Mouse (Mus musculus) adrenal gland, postnatal 10 days (tissue): ENCODE data around the gene Isl1. TPM values are rescaled to one million over a fixed set of nuclear protein-coding genes. Genes with fewer than 3 reads are reported as not detected.
A peak's percentile ranks its signal among the peaks of the same experiment; 100 is the strongest.

Experiments
- DNase-seq: peaks from one replicate; pipeline ENCODE4 v3.0.0; 2021; ENCODE audit warnings: mixed read lengths
- long read RNA-seq, 2 experiments: library from polyadenylated mRNA; stranded (forward); transcript quantifications; one replicate each; pipeline ENCODE4 v2.0.0; 2021
- total RNA-seq, 2 experiments: library from RNA; stranded (reverse); gene quantifications; 2 replicates each; pipeline ENCODE4 v1.2.3; 2021

The Isl1 gene
- total RNA-seq: 1 to 10 TPM; 4.1 to 6.5 TPM
- long read RNA-seq, experiment 1, transcript Isl1-201 (6 exons, 2,516 nt): major isoform, 6 of 7 reads
- long read RNA-seq, experiment 1, partial matches to known transcripts: 0 of 7 reads
- long read RNA-seq, experiment 1, other reads (novel, unspliced or antisense): 1 of 7 reads
- long read RNA-seq, experiment 2, partial matches to known transcripts: 0 of 5 reads
- long read RNA-seq, experiment 2, other reads (novel, unspliced or antisense): 0 of 5 reads

GRCm38 (mm10) chr13:116309584-116310462 lies at the start of gene Isl1:
Gene Isl1 (minus strand): TSS chr13:116309689.
- DNase-seq: peak; percentile 80

GRCm38 (mm10) chr13:116335763-116336162 lies 26.3 kb upstream of the Isl1 start:
- no peak for DNase-seq

- no peak for DNase-seq
Observed at GRCm38 (mm10) chr13:116313636-116314530, 4.4 kb upstream of the Isl1 start.

GRCm38 (mm10) chr13:116311871-116312720 lies 2.6 kb upstream of the Isl1 start:
- DNase-seq: no peak

GRCm38 (mm10) chr13:116311011-116311410 lies 1.5 kb upstream of the Isl1 start:
- no peak for DNase-seq

GRCm38 (mm10) chr13:116310463-116310765 lies 925 bp upstream of the Isl1 start:
- no peak for DNase-seq

GRCm38 (mm10) chr13:116308933-116309583 lies 431 bp downstream of the Isl1 start:
- no peak for DNase-seq

- DNase-seq: no peak
Observed at GRCm38 (mm10) chr13:116308121-116308932, 1.2 kb downstream of the Isl1 start.

GRCm38 (mm10) chr13:116306591-116306990 lies 2.9 kb downstream of the Isl1 start:
- no peak for DNase-seq

- DNase-seq: no peak
Observed at GRCm38 (mm10) chr13:116305721-116306120, 3.8 kb downstream of the Isl1 start.

GRCm38 (mm10) chr13:116304713-116305470 lies 4.6 kb downstream of the Isl1 start:
- no peak for DNase-seq

- DNase-seq: no peak
Observed at GRCm38 (mm10) chr13:116303766-116304165, 5.7 kb downstream of the Isl1 start.

- no peak for DNase-seq
Observed at GRCm38 (mm10) chr13:116302861-116303260, 6.6 kb downstream of the Isl1 start.

GRCm38 (mm10) chr13:116301706-116302105 lies 7.8 kb downstream of the Isl1 start:
- DNase-seq: no peak

GRCm38 (mm10) chr13:116299241-116299640 lies 10.2 kb downstream of the Isl1 start:
- no peak for DNase-seq

- DNase-seq: no peak
Observed at GRCm38 (mm10) chr13:116298641-116299170, 10.8 kb downstream of the Isl1 start.

GRCm38 (mm10) chr13:116298001-116298400 lies 11.5 kb downstream of the Isl1 start:
- no peak for DNase-seq

GRCm38 (mm10) chr13:116297048-116297811 lies 12.3 kb downstream of the Isl1 start:
- no peak for DNase-seq
